Comparison of ENCODE assay signal across 8 mouse cellular contexts in the genomic region with DNA sequence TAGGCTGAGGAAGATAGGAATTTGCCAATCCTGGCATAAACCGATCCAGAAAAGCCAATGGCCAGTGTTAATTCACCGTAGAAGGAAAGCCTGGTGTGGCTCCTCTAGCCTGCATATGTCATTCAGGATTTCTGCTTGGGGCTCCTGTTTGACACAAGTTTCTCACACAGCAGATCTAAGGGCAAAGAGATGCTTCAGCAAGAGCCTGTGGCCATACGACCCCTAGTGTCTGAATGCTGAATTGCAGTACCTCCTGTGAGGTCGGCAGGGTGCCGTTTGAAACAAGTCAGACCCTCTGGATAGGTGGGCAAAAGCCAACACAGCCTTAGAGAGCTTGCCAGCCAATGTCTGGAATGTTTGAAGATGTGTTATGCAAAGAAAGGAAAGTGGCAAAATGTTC. TPM values are rescaled to one million over a fixed set of nuclear protein-coding genes. Genes with fewer than 3 reads are reported as not detected.
DNase-seq lines count a peak whose midpoint lies in the region; ATAC-seq and TF ChIP-seq lines count a peak whose summit lies in the region.

No protein-coding gene starts in this region.

- TF ChIP-seq CTCF in lung, postnatal 0 days (IDR thresholded peaks at IDR 0.05) = peak; percentile 91

- H3K4me2 ChIP-seq in lung, postnatal 0 days (replicated peaks; ENCODE audit: low read depth, low read length) = no peak overlapping the region

- H3K27me3 ChIP-seq in lung, postnatal 0 days (replicated peaks; ENCODE audit: insufficient read depth, low read length) = no peaks in the 10 kb centered on the region

- no peak for TF ChIP-seq EP300 in lung, postnatal 0 days (IDR thresholded peaks at IDR 0.05)

- peak; percentile 89 for DNase-seq in ES-CJ7 (ENCODE audit: low read depth, low spot score)
- DNase-seq in adrenal gland, adult 18-20 months (ENCODE audit: low spot score in 2 of 2) = peak; percentile 67
- DNase-seq in embryo, embryonic 10 days (ENCODE audit: low spot score) = peak; percentile 84
- peak; percentile 15 for DNase-seq in gastrocnemius, postnatal 25 days
- peak; percentile 74 for DNase-seq in layer of hippocampus, adult 11-12 months (ENCODE audit: low spot score)
- peak; percentile 76 for DNase-seq in lung, postnatal 0 days (ENCODE audit: low spot score)
- peak; percentile 74 to 75 for DNase-seq in right cerebral cortex, adult 2 months (ENCODE audit: low spot score in 2 of 2)
- peak; percentile 24 to 71 for DNase-seq in urinary bladder, postnatal 4 days (ENCODE audit: low spot score in 2 of 2)

- no peaks in the 10 kb centered on the region for H3K36me3 ChIP-seq in lung, postnatal 0 days (ENCODE audit: insufficient read depth, low read length)

- no peak overlapping the region for H3K27ac ChIP-seq in lung, postnatal 0 days (ENCODE audit: low read length)

- no peak overlapping the region for H3K4me3 ChIP-seq in lung, postnatal 0 days (ENCODE audit: low read depth, low read length)

- ATAC-seq in lung, postnatal 0 days = no peak

- no peaks in the 10 kb centered on the region for H3K4me1 ChIP-seq in lung, postnatal 0 days (ENCODE audit: insufficient read depth, low read depth, low read length)

- whole genome bisulfite sequencing in lung, postnatal 0 days = 19% methylated on average over 5 of the region's 5 CpGs

- H3K9ac ChIP-seq in lung, postnatal 0 days (replicated peaks; ENCODE audit: low read depth) = no peak overlapping the region

- no peaks in the 10 kb centered on the region for H3K9me3 ChIP-seq in lung, postnatal 0 days (ENCODE audit: low read length)

RNA-seq across cellular contexts. Expression of gene Atp5j, which starts 43.7 kb away (rescaled TPM):
- 100 to 1,000 TPM; 410 to 505 TPM for total RNA-seq in adrenal gland, adult 18-20 months (2021)
- total RNA-seq in gastrocnemius, postnatal 25 days (2021) = 1,000 to 10,000 TPM; 1,096 to 1,119 TPM
- polyA plus RNA-seq in lung, postnatal 0 days (2015; fragmentation: Nextera tagmentation; extraction: Ambion mirVana) = 663 and 711 TPM in 2 replicates

RNA-seq across cellular contexts. Expression of gene Gabpa, which starts 44.4 kb away (rescaled TPM):
- total RNA-seq in adrenal gland, adult 18-20 months (2021) = 10 to 100 TPM; 32.9 to 34.3 TPM
- total RNA-seq in gastrocnemius, postnatal 25 days (2021) = 10 to 100 TPM; 20.3 to 22.4 TPM
- 13.9 and 17.3 TPM in 2 replicates for polyA plus RNA-seq in lung, postnatal 0 days (2015; fragmentation: Nextera tagmentation; extraction: Ambion mirVana)

Comparison
In these comparisons a context has a peak if more than half of its experiments do, and no peak if none do; other contexts are left out.
1. DNase-seq: peak in every context shown above with its lines; median percentile 89 in ES-CJ7; 84 in embryo, embryonic 10 days; 76 in lung, postnatal 0 days; 74 in right cerebral cortex, adult 2 months; 74 in layer of hippocampus, adult 11-12 months; 67 in adrenal gland, adult 18-20 months; 48 in urinary bladder, postnatal 4 days; 15 in gastrocnemius, postnatal 25 days.